Mouse (Mus musculus): ENCODE measurements around the gene Cdk5rap2.

- no peak for TF ChIP-seq EP300 (IDR thresholded peaks at IDR 0.05; ENCODE audit: low read depth)
- no peak for TF ChIP-seq CTCF (IDR thresholded peaks at IDR 0.05; ENCODE audit: low read depth)
Observed at GRCm38 (mm10) chr4:70221370-70221769, 188.9 kb downstream of the Cdk5rap2 start.
